Mouse (Mus musculus) midbrain, embryonic 13.5 days (tissue): ENCODE results near the gene Plxnb1. TPM values are rescaled to one million over a fixed set of nuclear protein-coding genes. Genes with fewer than 3 reads are reported as not detected.
A peak's percentile ranks its signal among the peaks of the same experiment; 100 is the strongest.

Experiments
- ATAC-seq: fragments of 200-750 bp; cut with Nextera tagmentation; 2 replicates; pipeline ENCODE4 v1.8.0; 2017; ENCODE audit warnings: mild to moderate bottlenecking, moderate TSS enrichment, moderate library complexity
- H3K27ac ChIP-seq: fragments of 300-500 bp; sonication (generic); 2 replicates; pipeline ENCODE4 v1.5.1; 2015; ENCODE audit warnings: inconsistent platforms, mild to moderate bottlenecking, moderate library complexity
- H3K27me3 ChIP-seq: fragments of 300-500 bp; sonication (generic); 2 replicates; pipeline ENCODE4 v1.6.1; 2015; ENCODE audit warnings: mild to moderate bottlenecking, inconsistent platforms
- H3K36me3 ChIP-seq: fragments of 300-500 bp; sonication (generic); 2 replicates; pipeline ENCODE4 v1.6.1; 2015; ENCODE audit warnings: mild to moderate bottlenecking, inconsistent platforms
- H3K4me1 ChIP-seq: fragments of 300-500 bp; sonication (generic); replicated peaks from 2 replicates; pipeline ENCODE4 v1.6.1; 2015; ENCODE audit warnings: inconsistent platforms
- H3K4me2 ChIP-seq: fragments of 300-500 bp; sonication (generic); replicated peaks from 2 replicates; pipeline ENCODE4 v1.6.1; 2015; ENCODE audit warnings: moderate library complexity, mild to moderate bottlenecking, inconsistent platforms
- H3K4me3 ChIP-seq: fragments of 300-500 bp; sonication (generic); replicated peaks from 2 replicates; pipeline ENCODE4 v1.5.1; 2015; ENCODE audit warnings: mild to moderate bottlenecking, inconsistent platforms
- H3K9ac ChIP-seq: fragments of 300-500 bp; sonication (generic); replicated peaks from 2 replicates; pipeline ENCODE4 v1.6.1; 2015; ENCODE audit warnings: mild to moderate bottlenecking, inconsistent platforms
- H3K9me3 ChIP-seq: fragments of 300-500 bp; sonication (generic); 2 replicates; pipeline ENCODE4 v1.6.1; 2016; ENCODE audit warnings: mild to moderate bottlenecking, inconsistent platforms
- WGBS: fragments of 180-500 bp; shearing (Covaris S2); methylation state at CpG from one replicate; pipeline ENCODE4 v1.1.7; 2015; 5-methylcytosine and 5-hydroxymethylcytosine counted together
- polyA plus RNA-seq: library from polyadenylated mRNA; unstranded; fragments of >200 nt; fragmentation: Nextera tagmentation; extraction: Ambion mirVana; gene quantifications from 2 replicates; pipeline ENCODE4 v1.2.1, GENCODE M21; 2015

Gene Plxnb1
- 28.2 and 33.3 TPM in 2 replicates for polyA plus RNA-seq

- Histone ChIP-seq H3K4me1 (peaks cover 53% of the 10 kb centered on the region), H3K9me3 (no peaks in the 10 kb centered on the region), H3K4me2 (peak within 1 kb of the TSS; percentile 99), H3K36me3 (peaks cover 41% of the 10 kb centered on the region), H3K27ac (peak within 1 kb of the TSS; percentile 100), H3K4me3 (peak within 1 kb of the TSS; percentile 73), H3K9ac (peak within 1 kb of the TSS; percentile 93), H3K27me3 (no peaks in the 10 kb centered on the region)
- ATAC-seq = peak; percentile 69
- under 1% methylated on average over 94 of the region's 102 CpGs for WGBS
Measured at GRCm38 (mm10) chr9:109095137-109095982, at the start of gene Plxnb1. Plxnb1 (plus strand) TSS chr9:109095389.

GRCm38 (mm10) chr9:109046306-109046705, 48.9 kb upstream of the Plxnb1 start:
- H3K27ac ChIP-seq = no peak overlapping the region
- WGBS = 42% methylated on average over 5 of the region's 5 CpGs
- ATAC-seq = 0 out of 2 replicates have a peak, but pooled peaks have one; percentile 17

GRCm38 (mm10) chr9:109049316-109049715, 45.9 kb upstream of the Plxnb1 start:
- peaks cover under 1% of the 10 kb centered on the region for H3K4me1 ChIP-seq
- H3K27ac ChIP-seq = no peak overlapping the region
- no peaks in the 10 kb centered on the region for H3K9me3 ChIP-seq
- no peaks in the 10 kb centered on the region for H3K36me3 ChIP-seq
- ATAC-seq = no peak
- H3K4me3 ChIP-seq = no peak overlapping the region
- H3K27me3 ChIP-seq = no peaks in the 10 kb centered on the region
- H3K4me2 ChIP-seq = no peak overlapping the region
- H3K9ac ChIP-seq = no peak overlapping the region
- 80% methylated on average over 7 of the region's 7 CpGs for WGBS

More at GRCm38 (mm10) chr9:109046306-109046705, 48.9 kb upstream of the Plxnb1 start:
- Histone ChIP-seq H3K9me3 (no peaks in the 10 kb centered on the region), H3K9ac (no peak overlapping the region), H3K36me3 (no peaks in the 10 kb centered on the region), H3K4me2 (no peak overlapping the region), H3K4me1 (no peaks in the 10 kb centered on the region), H3K4me3 (no peak overlapping the region), H3K27me3 (no peaks in the 10 kb centered on the region)

- 84% methylated on average over 9 of the region's 9 CpGs for WGBS
- Histone ChIP-seq H3K9me3 (no peaks in the 10 kb centered on the region), H3K27ac (no peak overlapping the region), H3K36me3 (no peaks in the 10 kb centered on the region), H3K4me2 (no peak overlapping the region), H3K27me3 (no peaks in the 10 kb centered on the region), H3K4me3 (no peak overlapping the region), H3K4me1 (peaks cover 8% of the 10 kb centered on the region), H3K9ac (no peak overlapping the region)
- no peak for ATAC-seq
Measured at GRCm38 (mm10) chr9:109049996-109050673, 45.1 kb upstream of the Plxnb1 start.

- Histone ChIP-seq H3K4me1 (peaks cover 11% of the 10 kb centered on the region), H3K9ac (no peak overlapping the region), H3K4me3 (no peak overlapping the region), H3K36me3 (no peaks in the 10 kb centered on the region), H3K27ac (no peak overlapping the region), H3K4me2 (no peak overlapping the region), H3K27me3 (no peaks in the 10 kb centered on the region), H3K9me3 (no peaks in the 10 kb centered on the region)
- 86% methylated on average over 3 of the region's 3 CpGs for WGBS
- ATAC-seq = no peak
Measured at GRCm38 (mm10) chr9:109050674-109050997, 44.6 kb upstream of the Plxnb1 start.

- Histone ChIP-seq H3K4me2 (no peak overlapping the region), H3K4me1 (peaks cover 11% of the 10 kb centered on the region), H3K27ac (no peak overlapping the region), H3K27me3 (no peaks in the 10 kb centered on the region), H3K9ac (no peak overlapping the region), H3K9me3 (no peaks in the 10 kb centered on the region), H3K4me3 (no peak overlapping the region), H3K36me3 (0 out of 2 replicates have a peak, but pooled peaks cover 2% of the 10 kb centered on the region)
- WGBS = 92% methylated on average over 13 of the region's 13 CpGs
- no peak for ATAC-seq
Measured at GRCm38 (mm10) chr9:109051011-109051501, 44.1 kb upstream of the Plxnb1 start.

GRCm38 (mm10) chr9:109051651-109052489, 43.3 kb upstream of the Plxnb1 start:
- no peak overlapping the region for H3K4me3 ChIP-seq
- H3K27me3 ChIP-seq = no peaks in the 10 kb centered on the region
- ATAC-seq = no peak
- H3K27ac ChIP-seq = no peak overlapping the region
- peaks cover 11% of the 10 kb centered on the region for H3K4me1 ChIP-seq
- no peaks in the 10 kb centered on the region for H3K9me3 ChIP-seq
- 91% methylated on average over 10 of the region's 10 CpGs for WGBS
- no peak overlapping the region for H3K4me2 ChIP-seq
- H3K36me3 ChIP-seq = peaks cover 10% of the 10 kb centered on the region
- no peak overlapping the region for H3K9ac ChIP-seq

GRCm38 (mm10) chr9:109052490-109053260, 42.5 kb upstream of the Plxnb1 start:
- Histone ChIP-seq H3K36me3 (peaks cover 18% of the 10 kb centered on the region), H3K9ac (no peak overlapping the region), H3K4me2 (no peak overlapping the region), H3K27ac (no peak overlapping the region), H3K4me3 (no peak overlapping the region), H3K9me3 (no peaks in the 10 kb centered on the region), H3K4me1 (peaks cover 11% of the 10 kb centered on the region), H3K27me3 (no peaks in the 10 kb centered on the region)
- ATAC-seq = no peak
- WGBS = 87% methylated on average over 9 of the region's 9 CpGs

- Histone ChIP-seq H3K27me3 (no peaks in the 10 kb centered on the region), H3K9me3 (no peaks in the 10 kb centered on the region), H3K4me3 (no peak overlapping the region), H3K9ac (no peak overlapping the region), H3K4me2 (no peak overlapping the region), H3K4me1 (peaks cover 11% of the 10 kb centered on the region), H3K27ac (no peak overlapping the region), H3K36me3 (peaks cover 25% of the 10 kb centered on the region)
- no peak for ATAC-seq
- 79% methylated on average over 3 of the region's 3 CpGs for WGBS
Measured at GRCm38 (mm10) chr9:109053366-109053765, 41.8 kb upstream of the Plxnb1 start.

- no peak for ATAC-seq
- Histone ChIP-seq H3K27ac (no peak overlapping the region), H3K27me3 (no peaks in the 10 kb centered on the region), H3K36me3 (peaks cover 30% of the 10 kb centered on the region), H3K4me1 (peaks cover 16% of the 10 kb centered on the region), H3K4me3 (no peak overlapping the region), H3K9ac (no peak overlapping the region), H3K9me3 (no peaks in the 10 kb centered on the region), H3K4me2 (no peak overlapping the region)
- WGBS = 82% methylated on average over 6 of the region's 6 CpGs
Measured at GRCm38 (mm10) chr9:109053851-109054250, 41.3 kb upstream of the Plxnb1 start.

- peaks cover 23% of the 10 kb centered on the region for H3K4me1 ChIP-seq
- H3K36me3 ChIP-seq = peaks cover 30% of the 10 kb centered on the region
- peak; percentile 74 for ATAC-seq
- peak overlapping the region; percentile 30 for H3K27ac ChIP-seq
- no peaks in the 10 kb centered on the region for H3K27me3 ChIP-seq
- no peaks in the 10 kb centered on the region for H3K9me3 ChIP-seq
- H3K9ac ChIP-seq = peak overlapping the region; percentile 55
- WGBS = 9% methylated on average over 7 of the region's 7 CpGs
- H3K4me2 ChIP-seq = peak overlapping the region; percentile 50
- peak overlapping the region; percentile 34 for H3K4me3 ChIP-seq
Measured at GRCm38 (mm10) chr9:109054712-109055111, 40.5 kb upstream of the Plxnb1 start.
